Mouse (Mus musculus) forebrain, postnatal 0 days (tissue): Measurements from ENCODE around the gene Ncoa3. TPM values are rescaled to one million over a fixed set of nuclear protein-coding genes. Genes with fewer than 3 reads are reported as not detected.
A peak's percentile ranks its signal among the peaks of the same experiment; 100 is the strongest.

ENCODE experiments used
- ATAC-seq: fragments of 200-750 bp; cut with Nextera tagmentation; 2 replicates; pipeline ENCODE4 v1.8.0; 2017; ENCODE audit warnings: mild to moderate bottlenecking, moderate library complexity
- DNase-seq: peaks from one replicate; pipeline ENCODE4 v3.0.0-alpha.2; 2015
- H3K27ac ChIP-seq: fragments of 300-500 bp; sonication (generic); 2 replicates; pipeline ENCODE4 v1.5.1; 2014; ENCODE audit warnings: low read depth, mild to moderate bottlenecking, antibody characterized with exemption, low read length, moderate library complexity, mixed read lengths
- H3K27me3 ChIP-seq: fragments of 300-500 bp; sonication (generic); 2 replicates; pipeline ENCODE4 v1.6.1; 2014; ENCODE audit warnings: mild to moderate bottlenecking, low read length, mixed read lengths; ENCODE audit not compliant: insufficient read depth
- H3K36me3 ChIP-seq: fragments of 300-500 bp; sonication (generic); 2 replicates; pipeline ENCODE4 v1.6.1; 2014; ENCODE audit warnings: mild to moderate bottlenecking, moderate library complexity; ENCODE audit not compliant: insufficient read depth
- H3K4me1 ChIP-seq: fragments of 300-500 bp; sonication (generic); 2 replicates; pipeline ENCODE4 v1.6.1; 2014; ENCODE audit warnings: antibody characterized with exemption; ENCODE audit not compliant: insufficient read depth
- H3K4me2 ChIP-seq: fragments of 300-500 bp; sonication (generic); 2 replicates; pipeline ENCODE4 v1.6.1; 2014; ENCODE audit warnings: low read depth, mild to moderate bottlenecking, moderate library complexity
- H3K4me3 ChIP-seq: fragments of 300-500 bp; sonication (generic); 2 replicates; pipeline ENCODE4 v1.5.1; 2014; ENCODE audit warnings: low read depth, low read length, mixed read lengths
- H3K9ac ChIP-seq: fragments of 300-500 bp; sonication (generic); 2 replicates; pipeline ENCODE4 v1.6.1; 2014; ENCODE audit warnings: mild to moderate bottlenecking
- H3K9me3 ChIP-seq: fragments of 300-500 bp; sonication (generic); 2 replicates; pipeline ENCODE4 v1.6.1; 2016; ENCODE audit warnings: low read length
- CTCF ChIP-seq: sonication (generic); IDR thresholded peaks from 2 replicates; pipeline ENCODE4 v1.5.1; 2016; ENCODE audit warnings: antibody characterized with exemption, control low read depth, low read depth
- WGBS: fragments of 180-500 bp; shearing (Covaris S2); extraction: QIAGEN DNeasy Blood & Tissue Kit; methylation state at CpG from one replicate; pipeline ENCODE4 v1.1.7; 2014; 5-methylcytosine and 5-hydroxymethylcytosine counted together
- polyA plus RNA-seq: library from polyadenylated mRNA; unstranded; fragments of >200 nt; fragmentation: Nextera tagmentation; extraction: Ambion mirVana; gene quantifications from 2 replicates; pipeline ENCODE4 v1.2.1, GENCODE M21; 2015
- total RNA-seq: library from RNA; depleted of rRNA; stranded (reverse); fragments of >200 nt; gene quantifications from 2 replicates; pipeline ENCODE4 v1.2.3, GENCODE M21; 2014

Ncoa3 gene
- total and polyA plus RNA-seq, 2 experiments from 2014 or later: 9.8 to 24.1 TPM

- 0 out of 2 replicates have a peak overlapping the region, but pooled peaks have one; percentile 2 for H3K9ac ChIP-seq
- H3K36me3 ChIP-seq: no peaks in the 10 kb centered on the region
- H3K27me3 ChIP-seq: no peaks in the 10 kb centered on the region
- WGBS: 48% methylated on average over 21 of the region's 21 CpGs
- no peak overlapping the region for H3K4me3 ChIP-seq
- H3K27ac ChIP-seq: no peak overlapping the region
- no peak for DNase-seq
- no peaks in the 10 kb centered on the region for H3K9me3 ChIP-seq
- H3K4me2 ChIP-seq: no peak overlapping the region
- TF ChIP-seq CTCF: no peak
- H3K4me1 ChIP-seq: no peaks in the 10 kb centered on the region
- peak; percentile 10; the same call in 1 of the 2 replicates for ATAC-seq
Observed at GRCm38 (mm10) chr2:166100309-166101262, 108.2 kb downstream of the Ncoa3 start.

GRCm38 (mm10) chr2:166102893-166103292, 110.5 kb downstream of the Ncoa3 start:
- no peak overlapping the region for H3K4me3 ChIP-seq
- H3K4me1 ChIP-seq: peaks cover 3% of the 10 kb centered on the region; the same call in 1 of the 2 replicates
- no peak for TF ChIP-seq CTCF
- DNase-seq (no peak), ATAC-seq (no peak)
- no peak overlapping the region for H3K9ac ChIP-seq
- no peak overlapping the region for H3K4me2 ChIP-seq
- no peak overlapping the region for H3K27ac ChIP-seq
- no peaks in the 10 kb centered on the region for H3K27me3 ChIP-seq
- H3K9me3 ChIP-seq: no peaks in the 10 kb centered on the region
- 78% methylated on average over 7 of the region's 7 CpGs for WGBS
- H3K36me3 ChIP-seq: no peaks in the 10 kb centered on the region

GRCm38 (mm10) chr2:166105911-166106310, 113.5 kb downstream of the Ncoa3 start:
- Histone ChIP-seq H3K36me3 (no peaks in the 10 kb centered on the region), H3K4me2 (no peak overlapping the region), H3K4me1 (peaks cover 3% of the 10 kb centered on the region; the same call in 1 of the 2 replicates), H3K27me3 (no peaks in the 10 kb centered on the region), H3K27ac (0 out of 2 replicates have a peak overlapping the region, but pooled peaks have one; percentile 0), H3K4me3 (no peak overlapping the region), H3K9ac (no peak overlapping the region), H3K9me3 (no peaks in the 10 kb centered on the region)
- TF ChIP-seq CTCF: no peak
- 73% methylated on average over 9 of the region's 9 CpGs for WGBS
- DNase-seq: no peak
- no peak for ATAC-seq

- peaks cover 3% of the 10 kb centered on the region; the same call in 1 of the 2 replicates for H3K4me1 ChIP-seq
- H3K27ac ChIP-seq: no peak overlapping the region
Observed at GRCm38 (mm10) chr2:166106631-166107030, 114.2 kb downstream of the Ncoa3 start.

GRCm38 (mm10) chr2:166107911-166108310, 115.5 kb downstream of the Ncoa3 start:
- ATAC-seq (peak; percentile 64; the same call in 1 of the 2 replicates), DNase-seq (peak; percentile 79)
- Histone ChIP-seq H3K4me3 (no peak overlapping the region), H3K4me2 (no peak overlapping the region), H3K4me1 (peaks cover 3% of the 10 kb centered on the region; the same call in 1 of the 2 replicates), H3K9me3 (no peaks in the 10 kb centered on the region), H3K36me3 (no peaks in the 10 kb centered on the region), H3K27me3 (no peaks in the 10 kb centered on the region), H3K27ac (no peak overlapping the region), H3K9ac (no peak overlapping the region)
- whole genome bisulfite sequencing: 34% methylated on average over 5 of the region's 5 CpGs
- TF ChIP-seq CTCF: no peak

More at GRCm38 (mm10) chr2:166106631-166107030, 114.2 kb downstream of the Ncoa3 start:
- no peaks in the 10 kb centered on the region for H3K36me3 ChIP-seq
- no peaks in the 10 kb centered on the region for H3K27me3 ChIP-seq
- 22% methylated on average over 2 of the region's 2 CpGs for whole genome bisulfite sequencing
- peak; percentile 52 for DNase-seq
- H3K4me3 ChIP-seq: no peak overlapping the region
- H3K9ac ChIP-seq: no peak overlapping the region
- no peak overlapping the region for H3K4me2 ChIP-seq
- peak; percentile 54 for ATAC-seq
- no peak for TF ChIP-seq CTCF
- no peaks in the 10 kb centered on the region for H3K9me3 ChIP-seq

- 25% methylated on average over 4 of the region's 4 CpGs for WGBS
- H3K9ac ChIP-seq: no peak overlapping the region
- H3K4me2 ChIP-seq: no peak overlapping the region
- TF ChIP-seq CTCF: peak; percentile 90
- peak; percentile 87 for DNase-seq
- H3K27ac ChIP-seq: 0 out of 2 replicates have a peak overlapping the region, but pooled peaks have one; percentile 9
- peak; percentile 69 for ATAC-seq
- H3K4me1 ChIP-seq: peaks cover 3% of the 10 kb centered on the region; the same call in 1 of the 2 replicates
- H3K36me3 ChIP-seq: no peaks in the 10 kb centered on the region; the same call in 1 of the 2 replicates
- no peaks in the 10 kb centered on the region for H3K27me3 ChIP-seq
- H3K9me3 ChIP-seq: no peaks in the 10 kb centered on the region
- no peak overlapping the region for H3K4me3 ChIP-seq
Observed at GRCm38 (mm10) chr2:166108326-166108725, 115.9 kb downstream of the Ncoa3 start.

GRCm38 (mm10) chr2:166110764-166111163, 118.3 kb downstream of the Ncoa3 start:
- Histone ChIP-seq H3K4me2 (no peak overlapping the region), H3K9me3 (no peaks in the 10 kb centered on the region), H3K36me3 (peaks cover 2% of the 10 kb centered on the region; the same call in 1 of the 2 replicates), H3K4me3 (no peak overlapping the region), H3K4me1 (peaks cover 3% of the 10 kb centered on the region; the same call in 1 of the 2 replicates), H3K27ac (no peak overlapping the region), H3K9ac (no peak overlapping the region), H3K27me3 (no peaks in the 10 kb centered on the region)
- 89% methylated on average over 8 of the region's 8 CpGs for WGBS
- ATAC-seq: no peak
- DNase-seq: no peak
- TF ChIP-seq CTCF: no peak
